Mouse (Mus musculus): ENCODE data around the gene Dkkl1. TPM values are rescaled to one million over a fixed set of nuclear protein-coding genes. Genes with fewer than 3 reads are reported as not detected.

The Dkkl1 gene
- polyA plus RNA-seq, 1 experiment from 2014 or later: 10.8 TPM

DNA sequence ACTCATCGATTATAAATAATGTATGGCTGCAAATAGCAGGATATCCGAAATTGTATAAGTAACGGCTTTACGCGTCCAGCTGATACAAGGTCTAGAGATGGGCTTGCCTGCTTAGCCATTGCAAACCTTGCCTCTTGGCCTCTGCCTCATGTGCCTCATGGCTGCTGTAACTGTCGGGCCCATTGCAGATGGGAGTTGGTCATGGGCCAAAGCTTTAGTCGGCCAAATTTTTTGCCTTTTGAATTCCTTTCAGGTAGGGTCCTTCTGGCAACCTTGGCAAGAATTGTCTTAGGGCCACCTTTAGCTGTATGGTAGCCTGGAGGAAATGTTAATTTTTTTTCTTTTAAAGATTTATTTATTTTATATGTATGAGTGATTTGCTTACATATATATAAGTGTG is 12.9 kb upstream of the Dkkl1 start:
- WGBS: 90% methylated on average over 7 of the region's 7 CpGs
- no peak overlapping the region for H3K4me2 ChIP-seq
- H3K9ac ChIP-seq: no peak overlapping the region
- no peaks in the 10 kb centered on the region for H3K36me3 ChIP-seq
- H3K9me3 ChIP-seq: no peaks in the 10 kb centered on the region
- no peak overlapping the region for H3K4me3 ChIP-seq
- no peaks in the 10 kb centered on the region for H3K4me1 ChIP-seq (replicated peaks)
- no peak for ATAC-seq (ENCODE audit: low FRiP score, low read depth)
- H3K27ac ChIP-seq (replicated peaks): no peak overlapping the region
- no peaks in the 10 kb centered on the region for H3K27me3 ChIP-seq

DNA sequence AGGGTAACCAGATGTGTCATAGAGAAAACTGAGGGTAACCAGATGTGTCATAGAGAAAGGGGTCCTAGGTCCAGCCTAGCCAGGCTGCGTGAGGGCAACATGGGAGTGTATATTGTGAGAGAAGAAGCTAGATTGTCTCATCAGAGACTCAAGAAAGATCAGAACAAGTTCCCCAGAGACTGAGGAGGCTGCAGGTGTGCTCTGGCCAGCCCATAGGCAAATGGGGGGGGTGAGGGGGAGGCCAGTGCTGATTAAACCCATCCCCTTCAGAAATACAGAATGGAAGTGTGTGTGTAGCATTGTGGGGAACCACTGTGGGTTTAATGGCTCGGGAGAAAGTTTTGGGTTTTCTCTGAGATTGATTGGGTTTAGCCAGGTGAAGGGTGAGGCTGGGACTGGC is 9.7 kb upstream of the Dkkl1 start:
- Histone ChIP-seq H3K27me3 (no peaks in the 10 kb centered on the region), H3K4me2 (no peak overlapping the region), H3K4me3 (no peak overlapping the region), H3K9ac (no peak overlapping the region), H3K9me3 (no peaks in the 10 kb centered on the region), H3K36me3 (no peaks in the 10 kb centered on the region), H3K4me1 (replicated peaks) (peaks cover 8% of the 10 kb centered on the region), H3K27ac (replicated peaks) (no peak overlapping the region)
- WGBS: 96% methylated on average over 2 of the region's 2 CpGs
- ATAC-seq (ENCODE audit: low FRiP score, low read depth): no peak

- peak overlapping the region; percentile 86 for H3K27ac ChIP-seq (replicated peaks)
- WGBS: 1% methylated on average over 13 of the region's 13 CpGs
- H3K4me3 ChIP-seq: peak overlapping the region; percentile 46
- H3K9ac ChIP-seq: peak overlapping the region; percentile 55
- H3K27me3 ChIP-seq: peaks cover 3% of the 10 kb centered on the region; the same call in 1 of the 2 replicates
- H3K4me2 ChIP-seq: peak overlapping the region; percentile 70
- peaks cover 26% of the 10 kb centered on the region for H3K4me1 ChIP-seq (replicated peaks)
- H3K9me3 ChIP-seq: no peaks in the 10 kb centered on the region
- no peaks in the 10 kb centered on the region for H3K36me3 ChIP-seq
- ATAC-seq (ENCODE audit: low FRiP score, low read depth): peak; percentile 70
Observed at GRCm38 (mm10) chr7:45216442-45217183, 4.7 kb upstream of the Dkkl1 start.

GRCm38 (mm10) chr7:45215673-45216441 is 3.9 kb upstream of the Dkkl1 start, which contains the start of gene Tead2:
Gene Tead2 (plus strand): TSS chr7:45215753.
- Histone ChIP-seq H3K4me1 (replicated peaks) (peaks cover 26% of the 10 kb centered on the region), H3K36me3 (no peaks in the 10 kb centered on the region), H3K4me2 (peak within 1 kb of the TSS; percentile 70), H3K4me3 (peak within 1 kb of the TSS; percentile 46), H3K27ac (replicated peaks) (peak within 1 kb of the TSS; percentile 86), H3K27me3 (peaks cover 10% of the 10 kb centered on the region), H3K9ac (peak within 1 kb of the TSS; percentile 55), H3K9me3 (no peaks in the 10 kb centered on the region)
- ATAC-seq (ENCODE audit: low FRiP score, low read depth): peak; percentile 63
- WGBS: under 1% methylated on average over 55 of the region's 55 CpGs

GRCm38 (mm10) chr7:45213708-45214107 is 1.8 kb upstream of the Dkkl1 start:
- Histone ChIP-seq H3K4me1 (replicated peaks) (peaks cover 26% of the 10 kb centered on the region), H3K27ac (replicated peaks) (no peak overlapping the region), H3K9me3 (no peaks in the 10 kb centered on the region), H3K9ac (no peak overlapping the region), H3K4me2 (no peak overlapping the region), H3K36me3 (no peaks in the 10 kb centered on the region), H3K4me3 (no peak overlapping the region), H3K27me3 (peaks cover 21% of the 10 kb centered on the region)
- ATAC-seq (ENCODE audit: low FRiP score, low read depth): no peak
- WGBS: 62% methylated on average over 5 of the region's 5 CpGs

DNA sequence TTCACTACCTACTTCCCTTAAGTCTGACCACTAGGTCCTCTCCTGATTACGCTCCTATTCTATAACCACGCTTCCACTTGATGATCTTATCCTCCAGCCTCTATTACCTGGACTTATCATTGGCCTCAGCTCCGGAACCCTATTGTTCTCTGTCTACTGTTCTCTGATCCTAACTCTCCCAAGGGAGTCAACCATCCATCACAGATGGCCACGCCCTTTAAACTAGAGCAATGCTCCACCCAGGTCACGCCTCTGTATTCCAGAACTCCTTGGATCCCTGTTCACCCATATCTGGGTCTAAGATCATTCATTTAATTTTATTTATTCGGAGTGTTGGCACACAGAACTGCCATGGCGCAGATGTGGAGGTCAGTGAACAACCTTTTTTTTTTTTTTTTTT is 409 bp upstream of the Dkkl1 start:
- no peaks in the 10 kb centered on the region for H3K36me3 ChIP-seq
- no peak for ATAC-seq (ENCODE audit: low FRiP score, low read depth)
- 76% methylated on average over 7 of the region's 7 CpGs for WGBS
- no peak overlapping the region for H3K27ac ChIP-seq (replicated peaks)
- H3K4me3 ChIP-seq: no peak overlapping the region
- peaks cover 24% of the 10 kb centered on the region for H3K4me1 ChIP-seq (replicated peaks)
- H3K9me3 ChIP-seq: no peaks in the 10 kb centered on the region
- H3K9ac ChIP-seq: no peak overlapping the region
- 0 out of 2 replicates have a peak overlapping the region, but pooled peaks have one; percentile 29 for H3K4me2 ChIP-seq
- H3K27me3 ChIP-seq: peaks cover 21% of the 10 kb centered on the region

DNA sequence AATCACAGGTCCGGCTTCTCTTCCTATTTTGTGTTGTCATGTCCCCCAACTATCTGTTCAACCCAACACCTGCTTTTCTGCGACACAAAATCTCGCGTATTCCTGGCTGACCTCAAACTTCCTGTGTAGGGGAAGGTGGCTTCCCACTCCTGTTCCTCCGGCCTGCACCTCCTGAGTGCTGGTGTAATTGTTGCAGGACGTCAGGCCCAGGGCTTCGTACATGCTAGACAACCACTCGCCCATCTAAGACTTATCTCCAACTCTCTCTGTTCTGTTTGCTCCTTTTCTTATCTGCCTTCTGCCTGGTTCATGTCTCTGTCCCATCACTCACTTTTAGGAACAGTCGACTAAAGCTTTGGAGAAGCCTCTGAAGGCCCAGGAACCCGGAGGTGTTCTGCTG is 877 bp downstream of the Dkkl1 start:
- Histone ChIP-seq H3K9me3 (no peaks in the 10 kb centered on the region), H3K4me3 (0 out of 2 replicates have a peak overlapping the region, but pooled peaks have one; percentile 18), H3K27me3 (peaks cover 21% of the 10 kb centered on the region), H3K4me2 (peak overlapping the region; percentile 29), H3K27ac (replicated peaks) (no peak overlapping the region), H3K9ac (no peak overlapping the region), H3K36me3 (no peaks in the 10 kb centered on the region), H3K4me1 (replicated peaks) (peaks cover 11% of the 10 kb centered on the region)
- 78% methylated on average over 10 of the region's 10 CpGs for WGBS
- ATAC-seq (ENCODE audit: low FRiP score, low read depth): no peak

DNA sequence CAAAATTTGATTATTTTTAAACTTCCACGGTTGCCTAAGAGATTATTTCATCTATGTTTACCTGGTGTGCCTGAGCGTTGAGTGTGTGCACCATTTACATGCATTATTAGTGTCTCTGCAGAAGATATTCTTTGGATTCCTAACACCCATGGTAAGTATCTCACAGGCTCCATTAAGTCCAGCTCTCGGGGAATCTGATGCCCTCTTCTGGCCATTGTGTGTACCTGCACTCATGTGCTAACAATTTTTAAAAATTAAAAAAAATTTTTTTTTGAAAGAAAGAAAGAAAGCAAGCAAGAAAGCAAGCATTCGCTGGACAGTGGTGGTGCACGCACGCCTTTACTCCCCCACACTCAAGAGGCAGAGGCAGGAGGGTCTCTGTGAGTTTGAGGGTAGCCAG is 3.7 kb downstream of the Dkkl1 start:
- Histone ChIP-seq H3K9me3 (no peaks in the 10 kb centered on the region), H3K4me3 (no peak overlapping the region), H3K9ac (no peak overlapping the region), H3K4me2 (no peak overlapping the region), H3K36me3 (no peaks in the 10 kb centered on the region), H3K4me1 (replicated peaks) (peaks cover 8% of the 10 kb centered on the region), H3K27ac (replicated peaks) (no peak overlapping the region), H3K27me3 (peaks cover 21% of the 10 kb centered on the region)
- no peak for ATAC-seq (ENCODE audit: low FRiP score, low read depth)
- 77% methylated on average over 6 of the region's 6 CpGs for WGBS

GRCm38 (mm10) chr7:45204380-45205143 is 7.4 kb downstream of the Dkkl1 start, which contains the start of gene Ccdc155:
Gene Ccdc155 (minus strand): TSS chr7:45204892.
- WGBS: 9% methylated on average over 43 of the region's 44 CpGs
- peak; percentile 98 for ATAC-seq (ENCODE audit: low FRiP score, low read depth)
- peak within 1 kb of the TSS; percentile 49 for H3K9ac ChIP-seq

DNA sequence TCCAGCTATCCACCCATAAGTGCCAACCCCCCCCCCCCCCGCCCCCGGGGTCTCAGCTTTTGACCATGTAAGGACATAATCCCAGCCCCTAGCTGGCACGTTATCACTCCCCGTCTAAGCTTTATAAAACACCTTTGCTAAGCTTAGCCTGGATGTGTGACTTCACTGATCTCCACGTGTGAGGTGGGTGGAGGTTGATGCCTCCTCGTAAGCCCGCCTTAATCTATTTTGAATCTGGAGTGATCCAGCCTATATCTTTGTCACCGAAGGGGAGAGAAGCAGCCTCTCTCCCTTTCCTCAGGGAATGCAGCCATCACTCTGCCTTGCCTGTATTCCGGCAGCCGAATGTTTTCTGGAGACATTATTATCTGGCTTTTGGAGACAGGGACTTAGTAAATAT is 9.3 kb downstream of the Dkkl1 start:
- WGBS: 69% methylated on average over 10 of the region's 10 CpGs
- H3K4me1 ChIP-seq (replicated peaks): peaks cover 11% of the 10 kb centered on the region
- H3K9ac ChIP-seq: no peak overlapping the region
- H3K4me2 ChIP-seq: no peak overlapping the region
- H3K4me3 ChIP-seq: no peak overlapping the region
- H3K9me3 ChIP-seq: no peaks in the 10 kb centered on the region
- no peak for ATAC-seq (ENCODE audit: low FRiP score, low read depth)
- no peaks in the 10 kb centered on the region for H3K27me3 ChIP-seq
- H3K36me3 ChIP-seq: no peaks in the 10 kb centered on the region
- no peak overlapping the region for H3K27ac ChIP-seq (replicated peaks)

More at GRCm38 (mm10) chr7:45204380-45205143, 7.4 kb downstream of the Dkkl1 start, which contains the start of gene Ccdc155:
- H3K4me3 ChIP-seq: peak within 1 kb of the TSS; percentile 48
- H3K4me1 ChIP-seq (replicated peaks): peaks cover 4% of the 10 kb centered on the region
- H3K27me3 ChIP-seq: no peaks in the 10 kb centered on the region
- peak within 1 kb of the TSS; percentile 75 for H3K4me2 ChIP-seq
- peak within 1 kb of the TSS; percentile 87 for H3K27ac ChIP-seq (replicated peaks)
- no peaks in the 10 kb centered on the region for H3K36me3 ChIP-seq
- H3K9me3 ChIP-seq: no peaks in the 10 kb centered on the region

DNA sequence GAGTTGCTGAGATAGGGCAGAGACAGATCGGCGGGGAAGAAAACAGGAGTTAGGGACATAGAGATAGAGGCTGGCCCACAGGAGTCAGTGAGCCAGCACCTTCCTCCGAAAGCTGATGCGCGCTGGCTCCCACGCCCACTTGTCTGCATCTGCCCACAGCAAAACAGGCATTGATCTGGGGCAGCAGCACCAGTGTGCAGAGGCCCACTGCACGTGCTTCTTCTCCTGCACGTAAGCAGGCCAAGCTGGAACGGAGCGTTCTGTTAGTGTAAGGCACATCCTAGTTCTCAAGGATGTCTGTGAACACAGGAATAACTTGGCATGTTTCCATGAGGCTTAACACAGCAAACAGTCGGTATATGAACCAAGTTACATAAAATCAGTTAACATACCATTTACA is 13.0 kb downstream of the Dkkl1 start:
- WGBS: 84% methylated on average over 11 of the region's 11 CpGs
- H3K36me3 ChIP-seq: no peaks in the 10 kb centered on the region
- H3K9me3 ChIP-seq: no peaks in the 10 kb centered on the region
- no peaks in the 10 kb centered on the region for H3K27me3 ChIP-seq
- no peak overlapping the region for H3K9ac ChIP-seq
- no peak overlapping the region for H3K4me2 ChIP-seq
- no peak for ATAC-seq (ENCODE audit: low FRiP score, low read depth)
- no peak overlapping the region for H3K27ac ChIP-seq (replicated peaks)
- no peak overlapping the region for H3K4me3 ChIP-seq
- H3K4me1 ChIP-seq (replicated peaks): peaks cover 7% of the 10 kb centered on the region; the same call in 1 of the 2 replicates
